Mouse (Mus musculus): ENCODE measurements around the gene Corin.

GRCm38 (mm10) chr5:72425342-72426010 is 78.8 kb downstream of the Corin start:
- TF ChIP-seq POLR2A (IDR thresholded peaks at IDR 0.05; ENCODE audit: control insufficient read depth, extremely low read depth, insufficient read depth, low read length, poor library complexity): no peak
- TF ChIP-seq CTCF (IDR thresholded peaks at IDR 0.05; ENCODE audit: borderline replicate concordance, control insufficient read depth, extremely low read depth, insufficient read depth, low read length, poor library complexity): no peak

All from thymus, adult 2 months (tissue).